Mouse (Mus musculus) heart, postnatal 14 days (tissue): Measurements from ENCODE around the gene Gm10273. TPM values are rescaled to one million over a fixed set of nuclear protein-coding genes. Genes with fewer than 3 reads are reported as not detected.
A peak's percentile ranks its signal among the peaks of the same experiment; 100 is the strongest.
"Not testable (repeated sequence)": the region's sequence is repeated elsewhere in the genome, so short reads cannot be mapped to it uniquely, and the experiment has no call there.

Source experiments
- DNase-seq, 2 experiments: peaks; one replicate each; pipeline ENCODE4 v3.0.0; 2021 to 2022
- intact Hi-C: fragments of 180-260 bp; cut with DNase I; formaldehyde crosslinking; loops from one replicate; pipeline ENCODE4 v1.15.1; 2025
- long read RNA-seq, 2 experiments: library from polyadenylated mRNA; stranded (forward); transcript quantifications; one replicate each; pipeline ENCODE4 v2.0.0; 2021
- total RNA-seq, 2 experiments: library from RNA; stranded (reverse); gene quantifications; 2 replicates each; pipeline ENCODE4 v1.2.3; 2021

Gm10273 gene
- 100 to 1,000 TPM; 132 to 141 TPM for total RNA-seq
- long read RNA-seq, experiment 1, transcript Gm10273-201 (1 exons, 1,126 nt) = major isoform, 6 of 6 reads
- long read RNA-seq, experiment 1, partial matches to known transcripts = 0 of 6 reads
- long read RNA-seq, experiment 1, other reads (novel, unspliced or antisense) = 0 of 6 reads
- long read RNA-seq, experiment 2, partial matches to known transcripts = 0 of 1 reads
- long read RNA-seq, experiment 2, other reads (novel, unspliced or antisense) = 0 of 1 reads

- DNase-seq, intact Hi-C loops: not testable (repeated sequence)
Measured at GRCm38 (mm10) chr10:59395461-59395860, at the start of gene Gm10273. Gm10273 (plus strand) TSS chr10:59395632.

GRCm38 (mm10) chr10:59346560-59346959 lies 48.9 kb upstream of the Gm10273 start:
- intact Hi-C loops = no loop called here
- no peak for DNase-seq

DNA sequence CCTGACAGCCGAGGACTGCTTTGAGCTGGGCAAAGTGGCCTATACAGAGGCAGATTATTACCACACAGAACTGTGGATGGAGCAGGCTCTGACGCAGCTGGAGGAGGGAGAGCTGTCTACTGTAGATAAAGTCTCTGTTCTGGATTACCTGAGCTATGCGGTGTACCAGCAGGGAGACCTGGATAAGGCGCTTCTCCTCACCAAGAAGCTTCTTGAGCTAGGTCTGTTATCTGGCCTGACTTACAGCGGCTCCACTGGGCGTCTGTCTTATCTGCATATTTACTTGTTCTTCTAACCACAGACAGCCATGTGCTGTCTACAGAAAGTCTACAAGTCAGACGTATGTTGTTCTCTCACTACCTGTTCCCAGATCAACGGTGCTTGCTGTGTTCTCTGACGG lies 47.2 kb upstream of the Gm10273 start:
- intact Hi-C loops = no loop called here
- no peak for DNase-seq

DNA sequence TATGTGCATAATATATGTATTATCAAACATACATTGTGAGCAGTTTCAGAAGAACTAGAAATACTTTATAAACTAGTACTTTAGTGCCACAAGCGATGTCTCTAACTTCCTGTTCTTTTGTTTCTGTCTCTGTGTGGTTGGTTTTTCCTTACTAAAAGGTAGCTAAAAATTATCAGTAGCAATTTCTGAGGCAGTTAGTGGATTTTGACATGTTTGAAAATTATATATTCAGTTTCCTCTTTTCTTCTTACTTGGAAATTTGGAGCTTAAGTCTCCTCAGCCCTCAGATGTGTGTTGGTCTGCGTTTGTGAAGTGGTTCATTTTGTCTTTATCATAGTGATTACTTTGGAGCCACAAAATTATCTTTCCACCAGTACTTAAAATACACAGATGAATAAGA lies 45.9 kb upstream of the Gm10273 start:
- intact Hi-C loops = no loop called here
- no peak for DNase-seq

DNA sequence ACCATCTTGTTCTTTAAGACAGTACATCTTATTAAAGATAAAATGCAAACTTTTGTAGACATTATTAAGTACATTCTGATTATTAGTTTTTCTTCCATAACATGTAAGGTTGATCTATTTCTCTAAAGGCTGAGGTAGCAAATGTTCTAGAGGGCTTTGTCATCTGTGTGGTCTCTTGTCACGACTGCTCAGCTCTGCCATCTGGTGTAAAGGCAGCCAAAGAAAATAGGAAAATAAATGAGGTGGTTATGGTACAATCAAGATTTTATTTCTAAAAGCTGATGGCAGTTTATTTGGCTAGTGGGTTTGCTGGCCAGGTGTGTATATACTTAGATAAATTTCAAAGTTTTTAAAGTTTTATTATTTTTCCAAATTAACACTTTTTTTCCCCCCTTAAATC lies 42.4 kb upstream of the Gm10273 start:
- intact Hi-C loops = loop anchor here (10.0 kb wide), 1 partner anchor 248 kb away; no protein-coding TSS in a partner anchor
- no peak for DNase-seq

GRCm38 (mm10) chr10:59354120-59354519 lies 41.3 kb upstream of the Gm10273 start:
- intact Hi-C loops = loop anchor here (2.0 to 10.0 kb wide), 2 partner anchors 57 to 249 kb away; no protein-coding TSS in a partner anchor
- DNase-seq = no peak

DNA sequence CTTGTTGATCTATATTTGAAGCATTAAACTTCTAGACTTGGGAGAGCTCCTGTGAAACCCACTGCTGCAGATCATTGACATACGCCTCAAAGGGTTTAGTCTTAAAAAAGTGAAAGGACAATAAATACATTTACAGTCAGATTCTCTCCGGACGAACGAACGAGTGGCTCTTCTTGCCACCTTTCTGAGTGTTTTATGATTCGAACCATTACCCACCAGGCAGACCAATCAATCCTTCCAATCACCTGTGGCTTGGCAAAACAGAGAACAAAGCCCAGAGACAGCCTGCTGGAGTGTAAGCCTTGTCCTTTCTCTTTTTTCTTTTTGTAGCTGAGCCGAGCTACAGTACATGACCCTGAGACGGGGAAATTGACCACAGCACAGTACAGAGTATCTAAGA lies 40.4 kb upstream of the Gm10273 start:
- DNase-seq = no peak
- intact Hi-C loops = loop anchor here (2.0 to 10.0 kb wide), 3 partner anchors 58 to 250 kb away; no protein-coding TSS in a partner anchor

- DNase-seq = peak in 1 of 2 experiments; percentile 7
- intact Hi-C loops = loop anchor here (1.0 to 10.0 kb wide), 4 partner anchors 48 to 254 kb away; no protein-coding TSS in a partner anchor
Measured at GRCm38 (mm10) chr10:59358744-59359143, 36.7 kb upstream of the Gm10273 start.

DNA sequence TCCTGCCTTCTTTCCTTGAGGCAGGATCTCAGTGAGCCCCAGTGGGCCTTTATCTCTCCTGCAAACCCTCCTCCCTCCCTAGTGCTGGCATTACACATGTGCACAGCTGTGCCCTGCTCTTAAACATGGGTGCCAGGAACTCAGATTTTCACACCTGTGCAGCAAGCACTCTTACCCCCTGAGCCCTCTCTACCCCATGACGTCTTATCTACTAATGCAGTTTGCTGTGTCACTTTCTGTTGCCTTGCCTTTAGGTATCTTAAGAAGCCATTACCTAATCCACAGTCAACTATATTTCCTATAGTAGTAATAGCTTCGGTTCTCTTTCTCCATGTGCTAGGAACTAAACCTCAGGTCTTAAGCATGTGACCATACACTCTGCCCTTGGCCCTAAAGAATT lies 32.2 kb upstream of the Gm10273 start:
- DNase-seq = no peak
- intact Hi-C loops = no loop called here

DNA sequence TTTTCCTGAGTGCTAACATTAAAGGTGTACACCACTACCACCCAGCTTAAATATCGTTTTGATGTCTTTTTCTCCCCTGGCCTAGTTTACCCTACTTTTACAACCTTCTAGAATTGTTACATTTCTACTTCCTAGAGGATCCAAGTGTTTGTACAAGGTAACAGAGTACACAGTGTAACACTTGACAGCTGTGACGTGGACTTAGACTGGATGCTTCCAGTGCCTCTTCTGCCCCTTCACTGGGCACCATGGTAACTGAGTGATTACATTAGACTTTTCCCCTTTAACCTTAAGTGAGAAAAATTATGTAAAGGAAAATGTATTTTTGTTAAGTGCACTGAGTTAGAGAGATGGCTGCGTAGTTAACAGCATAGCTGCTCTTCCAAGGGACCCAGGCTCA lies 30.9 kb upstream of the Gm10273 start:
- intact Hi-C loops = no loop called here
- no peak for DNase-seq

GRCm38 (mm10) chr10:59365804-59366589 lies 29.4 kb upstream of the Gm10273 start:
- DNase-seq = no peak
- intact Hi-C loops = no loop called here

- intact Hi-C loops = no loop called here
- no peak for DNase-seq
Measured at GRCm38 (mm10) chr10:59366746-59367145, 28.7 kb upstream of the Gm10273 start.

GRCm38 (mm10) chr10:59367206-59367605 lies 28.2 kb upstream of the Gm10273 start:
- DNase-seq = no peak
- intact Hi-C loops = no loop called here

- no peak for DNase-seq
- intact Hi-C loops = no loop called here
Measured at GRCm38 (mm10) chr10:59368729-59369128, 26.7 kb upstream of the Gm10273 start.

DNA sequence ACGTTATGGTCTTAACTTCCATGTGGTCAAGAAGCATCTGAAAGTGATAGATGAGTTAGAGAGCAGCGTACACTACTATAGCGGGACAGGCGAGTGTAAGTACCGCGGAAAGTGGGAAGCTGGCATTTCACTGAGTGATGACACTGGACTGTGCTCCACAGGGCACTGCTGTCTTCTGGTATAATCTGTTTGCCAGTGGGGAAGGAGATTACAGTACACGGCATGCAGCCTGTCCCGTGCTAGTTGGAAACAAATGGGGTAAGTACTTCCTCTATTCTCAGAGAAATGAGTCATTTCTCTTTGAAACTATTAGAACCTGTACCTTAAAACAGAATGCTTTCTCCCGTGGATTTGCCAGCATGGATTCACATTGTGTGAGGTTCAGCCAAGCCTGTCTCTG lies 26.0 kb upstream of the Gm10273 start:
- DNase-seq = no peak
- intact Hi-C loops = no loop called here

DNA sequence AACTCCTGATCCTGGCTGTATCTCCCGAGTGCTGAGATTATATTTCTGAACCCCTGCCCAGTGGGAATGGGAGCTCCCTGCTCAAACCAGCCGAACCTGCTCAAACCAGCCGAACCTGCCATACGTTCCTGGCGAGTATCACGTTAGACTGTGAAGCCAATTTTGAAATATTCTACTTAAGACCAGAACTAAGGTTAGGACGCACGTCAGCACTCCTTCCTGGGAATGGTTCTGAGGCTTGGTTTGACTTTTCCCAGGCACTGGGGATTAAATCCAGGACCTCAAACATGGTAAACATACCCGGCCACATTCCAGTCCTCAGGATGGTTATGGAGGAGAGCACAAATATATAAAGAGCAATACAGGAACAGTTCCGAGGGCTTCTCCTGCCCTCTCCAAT lies 17.5 kb upstream of the Gm10273 start:
- intact Hi-C loops = no loop called here
- DNase-seq = no peak

DNA sequence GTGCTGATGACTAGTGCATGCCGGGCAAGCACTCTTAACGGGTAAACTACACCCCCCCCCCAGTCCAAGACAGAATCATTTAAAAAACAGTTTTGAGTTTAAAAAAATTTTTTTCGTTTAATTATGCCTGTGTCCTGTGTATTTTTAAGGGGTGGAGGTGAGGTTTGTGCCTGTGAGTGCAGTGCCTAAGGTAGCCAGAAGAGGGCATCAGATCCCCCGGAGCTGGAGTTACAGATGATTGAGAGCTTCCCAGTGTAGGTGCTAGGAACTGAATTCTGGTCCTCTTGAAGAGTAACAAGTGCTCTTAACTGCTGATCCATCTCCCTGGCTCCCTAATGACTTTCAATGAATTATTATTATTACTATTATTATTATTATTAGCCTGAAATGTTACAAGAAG lies 16.7 kb upstream of the Gm10273 start:
- intact Hi-C loops = no loop called here
- no peak for DNase-seq

DNA sequence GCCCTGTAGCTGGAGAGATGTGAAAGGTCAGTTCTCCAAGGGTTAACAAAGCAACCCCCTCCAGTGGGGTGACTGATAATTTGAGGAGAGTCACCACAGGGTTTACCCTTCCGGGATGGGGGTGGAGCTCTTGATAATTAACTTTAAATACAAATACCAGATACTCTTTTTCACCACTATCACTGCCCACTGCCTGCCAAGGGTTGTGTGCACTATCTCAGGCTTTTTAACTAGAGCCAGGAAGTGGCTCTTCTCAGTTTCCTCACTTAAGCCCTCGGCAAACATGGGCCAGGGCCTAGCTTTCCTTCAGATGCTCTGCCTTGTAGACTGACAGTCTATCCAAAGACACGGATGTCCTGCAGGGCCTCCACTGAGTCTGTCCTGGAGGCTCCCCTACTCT lies 15.5 kb upstream of the Gm10273 start:
- intact Hi-C loops = no loop called here
- DNase-seq = no peak

GRCm38 (mm10) chr10:59380411-59380821 lies 15.0 kb upstream of the Gm10273 start:
- intact Hi-C loops = no loop called here
- no peak for DNase-seq

DNA sequence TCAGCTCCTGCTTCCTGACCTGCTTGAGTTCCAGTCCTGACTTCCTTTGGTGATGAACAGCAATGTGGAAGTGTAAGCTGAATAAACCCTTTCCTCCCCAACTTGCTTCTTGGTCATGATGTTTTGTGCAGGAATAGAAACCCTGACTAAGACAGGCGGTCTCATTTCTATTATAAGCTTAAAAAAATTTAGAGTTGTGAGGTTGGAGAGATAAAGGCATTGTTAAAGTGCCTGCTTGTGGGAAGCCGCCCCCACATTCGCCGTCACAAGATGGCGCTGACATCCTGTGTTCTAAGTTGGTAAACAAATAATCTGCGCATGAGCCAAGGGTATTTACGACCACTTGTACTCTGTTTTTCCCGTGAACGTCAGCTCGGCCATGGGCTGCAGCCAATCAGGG lies 13.9 kb upstream of the Gm10273 start:
- intact Hi-C loops, DNase-seq: not testable (repeated sequence)

DNA sequence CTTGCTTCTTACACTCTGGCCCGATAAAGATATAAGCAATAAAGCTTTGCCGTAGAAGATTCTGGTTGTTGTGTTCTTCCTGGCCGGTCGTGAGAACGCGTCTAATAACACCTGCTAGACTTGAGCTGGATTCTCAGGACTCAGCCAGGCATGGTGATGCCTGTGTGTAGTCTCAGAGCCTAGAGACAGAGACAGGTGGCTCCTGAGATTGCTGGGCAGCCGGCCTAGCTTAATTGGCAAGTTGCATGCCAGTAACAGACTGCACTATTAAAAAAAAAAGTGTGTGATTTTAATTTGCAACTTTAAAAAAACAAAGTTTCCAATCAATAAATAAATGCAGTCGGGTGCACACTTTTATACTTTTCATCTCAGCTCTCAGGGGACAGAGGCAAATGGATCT lies 8.5 kb upstream of the Gm10273 start:
- DNase-seq = no peak
- intact Hi-C loops = no loop called here

- DNase-seq = no peak
- intact Hi-C loops = no loop called here
Measured at GRCm38 (mm10) chr10:59389652-59390051, 5.8 kb upstream of the Gm10273 start.
